Mouse (Mus musculus) urinary bladder, postnatal 14 days (tissue): ENCODE measurements at regions not wholly inside any gene's neighbourhood (a gene's known extent, or its start where the extent isn't known, plus 50 kb on each side); places are given as distances from the start of the nearest gene placed in this dataset.
A peak's percentile ranks its signal among the peaks of the same experiment; 100 is the strongest.

Source experiments
- DNase-seq: peaks from one replicate; pipeline ENCODE4 v3.0.0; 2021; ENCODE audit warnings: low spot score

DNA sequence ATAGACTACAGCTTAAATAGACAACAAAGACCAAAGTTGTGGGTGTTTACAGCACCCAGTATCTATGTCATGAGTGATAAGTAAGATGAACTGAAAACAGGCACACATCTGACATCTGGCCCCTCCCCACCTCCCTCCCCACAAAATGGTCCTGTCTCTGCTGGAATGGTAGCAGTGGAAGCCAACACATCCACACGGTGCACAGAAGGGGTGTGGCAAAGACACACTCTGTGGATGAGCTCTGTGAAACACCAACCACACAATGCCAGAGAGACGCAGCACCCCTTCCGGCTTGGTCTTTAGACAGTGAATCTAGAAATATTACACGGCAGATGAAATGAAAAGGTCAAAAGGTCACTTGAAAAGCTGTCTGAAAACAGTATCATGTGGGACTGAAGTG is 85.6 kb downstream of the Fgf18 start:
- no peak for DNase-seq

DNA sequence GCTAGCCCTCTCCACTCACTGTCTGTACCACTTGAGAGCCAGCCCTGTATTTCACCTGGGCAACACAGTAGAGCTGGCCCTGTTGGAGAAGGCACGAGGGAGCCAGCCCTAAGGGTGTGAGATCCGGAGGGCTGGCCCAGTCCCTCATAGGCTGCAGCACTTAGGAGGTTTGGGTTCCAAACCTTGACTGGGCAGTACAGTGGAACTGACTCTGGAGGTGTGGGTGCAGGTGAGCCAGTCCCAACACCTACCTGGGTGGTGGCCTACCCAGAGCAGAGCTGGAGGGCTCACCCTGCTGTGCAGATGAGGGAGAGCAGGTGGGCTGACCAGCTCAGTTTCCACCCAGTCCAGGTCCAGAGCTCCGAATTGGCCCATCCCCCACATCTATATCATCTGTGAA is 86.8 kb downstream of the Fgf18 start:
- DNase-seq: no peak

DNA sequence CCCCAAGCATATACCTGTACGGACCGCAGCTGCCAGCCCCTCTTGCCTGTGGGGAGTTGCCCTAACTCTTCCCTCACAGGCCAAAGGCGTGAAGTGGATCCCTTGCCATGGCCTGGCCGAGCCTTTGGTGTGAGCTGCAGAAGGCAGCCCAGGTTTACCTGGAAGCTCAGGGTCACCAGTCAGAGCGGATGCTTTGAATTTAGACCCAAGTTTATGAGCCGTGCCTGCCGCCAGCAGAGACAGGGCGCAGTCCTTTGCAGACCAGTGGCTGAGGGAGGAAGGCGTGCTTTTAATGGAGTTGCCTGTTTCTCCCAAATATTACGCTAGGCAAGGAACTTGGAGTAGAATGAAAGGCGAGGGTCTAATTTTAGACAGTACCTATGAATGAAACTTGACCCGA is 97.0 kb downstream of the Fgf18 start:
- no peak for DNase-seq

DNA sequence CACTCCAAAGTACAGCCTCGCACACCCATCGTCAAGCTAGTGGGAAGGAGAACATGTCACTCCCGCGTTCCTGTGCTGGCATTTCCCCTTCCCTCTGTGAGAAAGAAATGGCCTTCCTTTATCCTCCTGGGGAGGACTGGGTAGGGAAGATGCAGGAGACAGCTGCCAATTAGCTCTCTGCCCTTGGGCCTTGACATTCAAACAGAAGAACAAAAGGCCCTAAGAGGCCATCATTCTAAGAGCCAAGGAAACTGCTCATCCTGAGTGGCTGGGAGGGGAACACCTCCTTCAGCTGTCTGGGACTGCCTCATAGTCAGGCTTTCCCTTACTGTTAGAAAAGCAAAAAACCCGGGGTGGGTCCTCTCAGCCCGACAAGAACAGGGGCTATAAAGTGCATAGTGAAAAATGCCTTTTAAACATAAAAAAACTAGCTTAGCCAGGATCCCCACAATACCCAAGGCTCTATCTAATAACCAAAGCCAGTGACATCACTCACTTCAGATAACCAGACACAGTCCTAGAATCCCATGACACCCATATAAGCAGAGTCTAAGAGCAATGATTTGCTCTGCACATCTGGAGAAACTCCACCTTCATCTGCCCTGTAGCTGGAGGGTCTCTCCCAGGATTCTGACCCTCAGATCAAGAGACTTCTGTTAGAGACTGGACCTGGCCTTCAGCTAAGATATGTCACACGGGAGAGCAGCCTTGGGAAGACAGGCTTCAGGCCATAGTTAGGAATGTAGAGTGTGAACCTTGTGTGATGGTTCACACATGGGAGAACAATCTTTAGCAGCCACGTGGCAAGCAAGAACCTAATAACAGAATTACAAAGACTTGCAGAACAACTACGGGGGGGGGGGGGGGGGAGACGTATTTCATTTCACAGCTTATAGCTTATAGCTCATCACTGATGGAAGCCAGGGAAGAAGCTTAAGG is 107.1 kb downstream of the Fgf18 start:
- no peak for DNase-seq

DNA sequence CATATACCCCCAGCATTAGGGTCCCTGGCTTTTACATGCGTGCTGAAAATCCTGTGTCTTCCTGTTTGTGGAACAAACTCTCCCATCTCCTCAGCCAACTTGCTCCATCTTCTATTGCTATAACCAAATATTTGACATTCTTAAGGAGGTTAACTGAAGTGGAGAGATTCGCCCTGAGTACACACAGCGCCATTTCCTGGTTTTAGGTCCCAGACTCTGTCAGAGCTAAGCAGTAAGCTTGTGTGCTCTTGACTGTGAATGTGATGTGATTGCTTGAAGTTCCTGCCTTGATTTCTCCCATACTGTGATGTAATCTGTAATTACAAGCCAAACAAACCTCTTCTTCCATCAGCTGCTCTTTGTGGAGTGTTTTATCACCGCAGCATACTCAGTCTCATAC is 110.8 kb downstream of the Fgf18 start:
- no peak for DNase-seq

DNA sequence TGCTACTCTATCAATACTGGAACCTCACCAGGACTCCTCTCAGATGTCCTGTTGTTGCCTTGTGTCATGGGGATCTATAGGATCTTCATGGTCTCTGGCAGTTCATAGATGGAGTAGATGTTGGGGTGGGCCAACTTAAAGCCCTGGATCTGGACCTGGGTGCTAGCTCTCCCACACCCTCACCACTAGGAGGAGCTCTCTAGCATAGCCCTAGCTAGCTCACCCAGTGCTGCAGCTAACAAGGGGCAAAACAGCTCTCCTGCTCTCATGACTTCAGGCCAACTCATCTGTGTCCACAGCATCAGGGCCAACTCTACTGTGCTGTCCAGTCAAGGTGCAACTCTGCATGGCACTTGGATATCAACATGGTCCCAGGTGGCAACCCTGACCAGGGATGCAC is 118.3 kb downstream of the Fgf18 start:
- no peak for DNase-seq

DNA sequence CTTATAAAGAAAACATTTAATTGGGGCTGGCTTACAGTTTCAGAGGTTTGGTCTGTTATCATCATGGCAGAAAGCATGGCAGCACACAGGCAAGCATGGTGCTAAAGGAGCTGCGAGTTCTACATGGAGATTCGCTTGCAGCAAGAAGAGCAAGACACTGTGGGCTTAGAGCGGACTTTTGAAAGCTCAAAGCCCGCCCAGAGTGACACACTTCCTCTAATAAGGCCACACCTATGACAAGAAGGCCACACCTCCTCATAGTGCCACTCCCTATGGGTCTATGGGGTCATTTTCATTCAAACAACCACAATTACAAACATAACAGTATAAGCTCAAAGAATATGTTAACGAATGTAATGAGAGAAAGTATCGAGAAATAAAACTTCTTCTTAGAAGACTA is 120.1 kb downstream of the Fgf18 start:
- DNase-seq: no peak

DNA sequence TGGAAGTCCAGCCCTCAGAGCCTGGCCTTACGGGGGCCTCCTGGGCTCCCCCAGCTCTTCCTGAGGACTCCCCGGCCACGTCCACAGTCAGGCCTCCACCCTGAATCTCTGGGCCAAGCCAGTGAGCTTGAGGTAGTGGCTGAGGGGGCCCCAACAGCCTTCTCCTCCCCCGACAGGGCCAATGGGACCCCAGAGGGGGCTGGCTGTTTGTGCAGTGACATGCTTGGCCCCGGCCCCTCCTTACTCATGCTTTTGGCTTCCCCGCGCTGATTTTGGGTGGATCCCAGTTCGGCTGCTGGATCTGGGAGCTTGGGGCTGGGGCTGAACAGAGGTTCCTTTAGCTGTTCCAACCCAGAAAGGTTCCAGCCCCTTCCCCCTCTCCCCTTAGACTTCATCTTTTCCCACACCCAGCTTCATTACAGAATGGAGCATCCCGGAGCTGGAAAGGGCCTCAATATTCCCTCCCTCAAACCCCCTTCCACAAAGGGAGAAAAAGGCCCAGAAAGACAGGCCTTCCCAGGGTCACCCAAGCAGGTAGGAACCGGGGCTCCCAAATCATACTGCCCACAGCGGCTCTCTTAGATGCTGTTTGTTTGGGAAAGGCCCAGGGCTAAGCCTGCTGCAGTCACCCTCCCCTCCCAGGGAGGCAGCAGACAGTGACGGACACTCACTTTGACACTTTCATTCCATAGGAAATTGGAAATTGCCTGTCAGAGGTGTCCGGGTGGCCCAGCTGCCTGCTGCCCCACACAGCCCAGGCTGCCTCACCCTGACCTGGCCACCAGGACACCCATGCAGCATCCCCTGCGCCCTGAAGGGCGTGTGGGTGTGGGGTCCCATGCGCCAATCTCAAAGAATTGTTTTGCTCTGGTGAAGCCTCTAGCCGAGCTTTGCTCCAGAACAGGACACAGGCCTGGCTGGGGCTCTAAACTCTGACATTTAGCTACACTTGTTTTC is 133.7 kb downstream of the Fgf18 start:
- peak; percentile 66 for DNase-seq

DNA sequence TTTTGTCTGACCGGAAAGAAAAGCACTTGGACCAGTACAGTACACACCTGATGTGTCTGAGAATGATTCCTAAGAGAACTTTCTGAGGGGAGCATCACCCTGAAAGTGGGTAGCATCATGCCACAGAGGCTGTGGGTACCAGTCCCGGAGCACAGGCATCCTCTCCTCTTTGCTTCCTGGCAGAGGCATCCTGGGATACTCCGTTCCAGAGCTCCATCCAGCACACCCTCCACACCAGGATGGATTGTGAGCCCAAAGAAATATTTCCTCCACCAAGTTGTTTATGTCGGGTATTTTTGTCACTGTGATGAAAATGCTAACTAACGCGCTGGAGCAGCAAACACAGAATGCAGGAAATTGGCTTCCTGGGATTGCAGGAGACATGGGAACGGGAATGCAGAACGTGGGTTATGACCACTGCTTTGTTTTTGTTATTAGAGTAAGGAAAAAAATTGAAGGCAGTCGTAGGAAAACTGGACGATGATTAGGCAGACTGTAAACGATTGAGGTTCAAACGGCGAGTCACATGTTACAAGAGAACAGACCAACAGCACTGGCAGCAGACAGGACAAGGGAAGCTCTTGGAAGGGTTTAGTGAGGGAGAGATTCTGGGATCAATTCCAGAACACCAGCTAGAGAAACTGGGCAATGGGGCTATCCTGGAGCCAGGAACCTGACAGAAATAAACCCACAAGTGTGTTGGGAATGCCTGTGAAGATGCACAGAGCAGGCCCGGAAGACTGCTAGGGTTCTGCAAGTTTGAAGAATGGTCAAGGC is 134.6 kb downstream of the Fgf18 start:
- DNase-seq: no peak

DNA sequence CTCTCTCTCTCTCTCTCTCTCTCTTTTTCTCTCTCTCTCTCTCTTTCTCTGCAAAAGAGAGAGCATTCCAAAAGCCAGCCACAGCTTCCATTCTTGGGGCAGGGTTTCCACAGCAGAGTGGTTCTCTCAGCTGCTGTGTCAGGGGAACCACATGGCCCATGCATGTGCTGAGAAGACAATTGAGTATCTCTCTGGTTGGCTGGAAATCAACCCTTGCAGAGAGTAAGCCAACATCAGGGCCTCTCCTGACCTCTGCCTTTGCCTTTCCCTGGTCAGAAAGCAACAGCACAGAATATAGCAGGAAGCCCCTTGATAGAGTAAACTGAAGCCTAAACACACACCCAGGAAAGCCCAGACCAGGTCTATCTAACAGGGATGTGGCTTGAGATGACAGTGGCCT is 138.6 kb downstream of the Fgf18 start:
- DNase-seq: no peak

DNA sequence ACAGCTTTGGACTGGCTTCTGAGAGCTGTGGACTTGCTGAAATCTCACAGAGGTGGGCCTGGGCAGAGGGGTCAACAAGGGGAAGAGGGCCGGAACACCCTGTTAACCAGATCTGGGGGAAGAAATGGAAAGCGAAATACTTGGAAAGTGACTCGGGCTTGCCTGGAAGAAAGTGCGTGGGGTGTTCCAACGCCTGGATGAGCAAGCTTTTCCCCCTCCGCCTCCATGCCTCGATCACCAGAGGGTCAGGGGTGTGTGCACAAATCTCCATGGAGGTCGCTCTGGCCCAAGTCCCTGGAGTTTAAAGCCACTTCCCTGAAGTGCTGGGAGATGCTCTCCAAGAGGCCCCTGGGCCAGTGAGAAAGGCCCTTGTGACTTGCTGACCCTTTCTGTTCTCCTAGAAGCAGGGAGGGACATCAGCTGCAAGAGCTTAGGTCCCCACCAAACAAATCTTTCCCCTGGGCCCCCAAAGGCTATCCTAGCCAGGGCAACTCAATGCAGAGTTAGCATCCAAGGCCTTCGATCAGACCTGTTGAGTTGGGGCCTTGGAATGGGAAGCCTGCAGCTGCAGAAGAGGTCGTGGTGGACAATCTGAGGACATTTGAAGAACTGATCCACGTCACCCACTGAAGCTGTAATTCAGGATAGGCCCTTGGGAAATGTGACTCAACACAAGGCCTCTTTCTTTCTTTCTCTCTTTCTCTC is 139.2 kb downstream of the Fgf18 start:
- DNase-seq: no peak

DNA sequence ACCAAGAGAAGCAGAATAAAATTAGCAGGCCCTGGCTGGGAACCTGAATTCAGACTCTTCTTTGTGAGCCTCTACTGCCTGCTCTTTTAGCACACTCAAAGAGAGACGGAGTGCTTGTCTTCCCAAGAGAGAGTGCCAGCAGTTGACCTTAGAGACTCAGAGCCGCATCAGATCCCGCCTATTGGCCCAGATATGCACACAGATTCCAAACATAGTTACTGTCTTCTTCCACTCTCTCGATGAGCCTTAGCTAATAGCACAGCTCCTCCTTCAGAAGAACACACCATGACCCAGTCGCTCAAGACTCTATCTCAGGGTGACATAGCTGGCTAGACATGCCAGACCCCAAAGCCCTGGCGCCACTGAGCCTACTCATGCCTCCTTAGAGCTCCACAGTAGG is 139.8 kb downstream of the Fgf18 start:
- no peak for DNase-seq

DNA sequence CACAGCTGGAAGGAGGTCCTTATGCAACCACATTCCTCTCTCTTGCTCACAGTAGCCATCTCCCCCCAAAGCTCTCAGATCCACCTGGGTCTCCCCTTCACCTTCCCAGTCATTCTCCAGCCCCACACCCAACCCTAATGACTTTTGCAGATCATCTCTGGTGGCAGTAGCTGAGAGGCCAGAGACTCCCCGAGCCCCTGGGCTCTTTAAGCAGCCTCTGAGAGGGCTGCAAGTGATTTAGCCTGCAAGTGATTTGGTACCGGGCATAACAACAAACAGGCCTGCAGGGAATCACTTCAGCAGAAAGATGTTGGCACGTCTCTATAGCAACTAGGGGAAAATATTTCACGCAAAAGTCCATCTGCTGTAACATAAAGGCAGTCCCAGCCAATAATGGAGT is 142.0 kb downstream of the Fgf18 start:
- no peak for DNase-seq

DNA sequence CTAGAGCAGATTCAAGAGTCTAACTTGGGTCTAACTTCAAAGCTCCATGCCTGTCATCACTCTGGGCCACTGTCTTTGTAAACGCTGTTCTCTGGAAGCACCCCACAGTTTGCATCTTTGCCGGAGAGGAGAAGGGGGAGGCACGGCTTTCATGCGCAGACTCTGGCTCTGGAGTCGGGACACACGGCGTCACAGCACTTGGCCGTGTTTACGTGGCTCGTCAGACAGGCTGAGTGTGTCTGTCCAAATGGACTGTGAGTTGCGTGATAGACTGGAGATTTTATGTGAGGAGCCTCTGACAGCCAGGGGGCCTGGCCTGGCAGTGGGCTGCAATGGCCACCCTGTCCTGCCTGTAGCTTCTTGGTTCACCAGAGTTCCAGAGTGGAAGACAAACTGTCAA is 142.6 kb downstream of the Fgf18 start:
- no peak for DNase-seq

DNA sequence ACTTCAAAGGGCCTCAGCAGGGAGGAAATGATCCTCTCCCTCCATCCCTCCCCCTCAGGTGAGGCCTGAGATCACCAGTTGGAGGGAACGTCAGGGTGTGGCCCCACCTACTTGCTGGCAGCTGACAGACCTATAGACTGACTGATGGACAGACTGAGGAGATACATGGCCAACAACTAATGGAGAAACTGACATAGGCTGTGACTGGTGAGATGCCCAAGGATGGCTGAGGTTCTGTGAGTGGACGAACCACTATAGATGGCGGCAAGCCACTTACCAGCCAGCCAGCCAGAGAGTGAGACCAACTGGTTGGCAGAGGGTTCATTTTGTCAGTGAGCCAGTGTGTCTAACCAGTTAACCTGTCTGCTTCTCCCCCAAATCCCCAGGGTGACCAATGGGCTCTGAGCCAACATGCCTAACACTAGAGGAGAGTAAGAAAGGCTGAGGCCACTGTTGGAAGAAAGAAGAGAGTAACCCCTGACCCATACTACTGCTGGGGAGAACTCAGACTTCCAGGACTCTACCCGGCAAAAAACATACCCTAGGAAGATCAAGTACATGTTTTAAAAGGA is 147.4 kb downstream of the Fgf18 start:
- DNase-seq: no peak

DNA sequence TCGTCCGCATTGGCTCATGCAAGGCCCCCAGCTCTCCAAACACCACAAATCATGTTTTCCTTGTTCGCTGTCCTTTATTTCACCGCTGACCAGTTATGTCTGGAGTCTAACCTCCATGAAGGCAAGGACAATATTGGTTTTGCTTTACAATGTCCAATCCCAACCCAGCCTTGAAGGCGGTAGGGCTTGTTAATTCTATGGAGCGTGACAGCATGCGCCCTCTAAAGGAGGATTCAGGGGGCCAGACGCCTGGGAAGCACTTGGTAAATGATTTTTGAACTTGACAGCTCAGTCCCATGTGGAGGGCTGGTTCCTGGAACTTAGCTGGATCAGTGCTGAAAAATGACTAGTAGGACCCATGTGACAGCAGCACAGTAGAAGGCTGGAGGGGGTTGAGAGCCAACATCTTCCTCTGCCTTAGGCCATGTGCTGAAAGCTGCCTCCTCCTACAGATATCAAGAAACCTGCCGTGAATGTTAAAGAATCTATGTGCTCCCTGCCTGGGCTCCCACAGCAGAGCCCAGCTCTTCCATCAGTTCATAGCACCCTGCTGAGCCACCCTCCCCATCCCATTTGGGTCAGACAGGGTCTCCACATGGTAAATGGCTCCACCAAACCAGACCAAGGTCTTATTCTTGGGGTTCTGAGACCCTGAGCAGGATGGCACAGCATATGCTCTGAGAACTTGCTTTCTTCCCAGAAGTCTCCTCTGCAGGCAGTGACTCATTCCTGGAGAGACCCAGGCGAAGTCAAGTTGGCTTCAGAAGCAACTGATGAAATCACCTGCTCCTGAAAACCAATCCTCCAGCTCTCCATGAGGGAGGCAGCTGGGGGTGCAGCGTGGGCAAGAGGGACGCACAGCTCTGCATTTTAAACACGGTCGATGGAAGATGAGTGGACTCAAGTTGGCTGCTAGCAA is 148.3 kb downstream of the Fgf18 start:
- DNase-seq: no peak

DNA sequence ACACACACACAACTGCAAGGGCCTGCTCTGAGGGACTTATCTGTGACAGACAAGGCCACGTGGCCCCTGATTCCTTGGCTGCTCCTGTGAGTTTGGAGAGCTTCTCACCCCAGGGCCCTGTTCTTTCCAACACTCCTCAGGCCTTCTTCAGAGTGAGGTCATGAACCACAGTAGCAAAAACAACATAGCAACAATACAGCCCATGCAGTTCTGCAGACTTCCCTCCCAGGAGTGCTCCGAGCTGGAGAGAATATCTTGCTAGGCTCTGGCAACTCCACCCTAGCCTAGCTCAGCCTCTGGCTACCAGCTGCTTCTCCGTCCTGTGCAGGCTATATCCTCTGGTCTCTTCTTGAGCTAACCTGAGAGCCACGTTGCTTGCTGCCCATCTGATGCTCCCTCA is 152.8 kb downstream of the Fgf18 start:
- no peak for DNase-seq

DNA sequence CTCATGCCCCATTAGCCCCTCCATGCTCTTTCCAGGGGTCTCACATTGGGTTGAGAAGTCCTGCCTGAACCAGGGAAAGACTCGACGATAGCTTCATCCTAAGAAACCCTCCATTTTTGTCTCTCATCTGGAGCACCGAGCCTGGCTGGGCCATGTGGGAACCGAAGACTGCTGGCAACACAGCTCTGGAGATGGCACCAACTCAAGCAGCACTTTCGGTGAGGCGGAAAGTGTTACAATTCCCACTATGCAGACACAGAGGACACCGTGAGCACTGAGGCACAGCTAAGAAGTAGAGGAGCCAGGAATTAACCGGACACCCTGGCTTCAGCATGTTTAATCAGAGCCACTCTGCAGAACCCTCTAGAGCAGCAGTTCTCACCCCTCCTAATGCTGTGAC is 153.8 kb downstream of the Fgf18 start:
- DNase-seq: no peak

DNA sequence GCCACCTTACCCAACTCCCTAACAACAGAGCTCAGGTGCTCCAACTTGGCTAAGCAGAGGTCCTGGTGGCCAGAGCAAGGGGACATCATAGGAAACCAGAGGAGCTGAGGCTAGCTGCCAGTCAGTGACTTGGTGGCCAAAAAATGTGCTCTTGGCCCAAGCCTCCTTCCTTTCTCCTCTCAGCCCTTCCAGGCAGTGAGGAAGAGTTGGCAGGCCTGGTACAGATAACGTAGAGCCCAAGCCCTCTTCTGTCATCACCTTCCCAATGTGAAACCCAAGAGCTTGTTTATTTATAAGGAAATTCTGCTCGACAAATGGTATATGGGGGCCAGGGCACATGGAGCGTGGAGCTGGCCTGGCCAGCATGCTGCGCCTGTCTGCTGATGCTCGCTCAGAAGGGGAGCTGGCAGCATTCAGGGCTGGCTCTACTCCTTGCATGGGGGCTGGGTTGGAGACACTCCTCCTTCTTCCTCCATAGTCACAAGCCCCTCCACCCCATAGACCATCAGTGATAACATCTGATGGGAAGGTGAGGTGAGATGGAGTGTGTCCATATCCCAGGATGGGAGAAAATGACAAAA is 156.1 kb downstream of the Fgf18 start:
- no peak for DNase-seq

DNA sequence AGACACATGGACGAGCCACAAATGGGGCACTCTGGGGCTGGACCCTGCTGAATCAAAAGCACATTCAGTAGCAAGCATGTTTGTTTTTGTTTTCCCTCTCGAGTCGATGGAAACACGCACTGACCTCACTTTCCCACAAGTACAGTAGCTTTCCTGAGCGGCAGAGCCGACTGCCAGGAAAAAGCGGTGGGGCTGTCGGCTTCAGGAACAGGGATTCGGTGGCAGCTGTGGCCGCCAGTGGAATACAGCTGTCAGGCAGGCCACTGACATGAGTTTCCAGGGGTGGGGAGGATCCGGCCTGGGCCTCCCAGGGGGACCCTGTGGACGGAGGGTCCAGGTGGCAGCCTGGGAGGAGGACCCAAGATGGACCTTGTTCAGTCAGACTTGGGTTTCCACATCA is 157.0 kb downstream of the Fgf18 start:
- DNase-seq: no peak
